Mouse (Mus musculus) limb, embryonic 10.5 days (tissue): Measurements from ENCODE around the gene Nr1i3. TPM values are rescaled to one million over a fixed set of nuclear protein-coding genes. Genes with fewer than 3 reads are reported as not detected.

Experiments
- DNase-seq: peaks from one replicate; pipeline ENCODE4 v3.0.0-alpha.2; 2017; ENCODE audit warnings: low spot score
- H3K27ac ChIP-seq: fragments of 300-500 bp; sonication (generic); 2 replicates; pipeline ENCODE4 v1.5.1; 2016; ENCODE audit warnings: mild to moderate bottlenecking
- H3K27me3 ChIP-seq: fragments of 300-500 bp; sonication (generic); 2 replicates; pipeline ENCODE4 v1.6.1; 2016; ENCODE audit warnings: low read depth, mild to moderate bottlenecking; ENCODE audit not compliant: poor library complexity, severe bottlenecking
- H3K36me3 ChIP-seq: fragments of 300-500 bp; sonication (generic); 2 replicates; pipeline ENCODE4 v1.6.1; 2016; ENCODE audit warnings: mild to moderate bottlenecking, moderate library complexity
- H3K4me1 ChIP-seq: fragments of 300-500 bp; sonication (generic); 2 replicates; pipeline ENCODE4 v1.6.1; 2016
- H3K4me3 ChIP-seq: fragments of 300-500 bp; sonication (generic); 2 replicates; pipeline ENCODE4 v1.5.1; 2016; ENCODE audit warnings: mild to moderate bottlenecking, moderate library complexity
- H3K9me3 ChIP-seq: fragments of 300-500 bp; sonication (generic); replicated peaks from 2 replicates; pipeline ENCODE4 v1.6.1; 2016; ENCODE audit warnings: mild to moderate bottlenecking
- WGBS: fragments of 180-500 bp; shearing (Covaris S2); methylation state at CpG from one replicate; pipeline ENCODE4 v1.1.7; 2016; 5-methylcytosine and 5-hydroxymethylcytosine counted together
- polyA plus RNA-seq: library from polyadenylated mRNA; unstranded; fragments of >200 nt; fragmentation: Nextera tagmentation; extraction: Ambion mirVana; gene quantifications from 2 replicates; pipeline ENCODE4 v1.2.1, GENCODE M21; 2016

Gene Nr1i3
- polyA plus RNA-seq, 1 experiment from 2014 or later, result 0.23 TPM

GRCm38 (mm10) chr1:171224857-171225256 is 11.1 kb downstream of the Nr1i3 start, which contains the start of gene Apoa2:
Gene Apoa2 (plus strand): TSS chr1:171225054.
- Histone ChIP-seq H3K9me3 (no peaks in the 10 kb centered on the region), H3K4me3 (no peak within 1 kb of the TSS), H3K36me3 (peaks cover 4% of the 10 kb centered on the region), H3K27me3 (no peaks in the 10 kb centered on the region), H3K27ac (peak within 1 kb of the TSS; percentile 25; the same call in 1 of the 2 replicates), H3K4me1 (peaks cover 32% of the 10 kb centered on the region)
- DNase-seq, result no peak
- 83% methylated on average over 5 of the region's 5 CpGs for whole genome bisulfite sequencing

GRCm38 (mm10) chr1:171226780-171227179 is 13.0 kb downstream of the Nr1i3 start:
- WGBS, result 57% methylated on average over 4 of the region's 4 CpGs
- no peak overlapping the region for H3K4me3 ChIP-seq
- no peak overlapping the region for H3K27ac ChIP-seq

GRCm38 (mm10) chr1:171227879-171228278 is 14.1 kb downstream of the Nr1i3 start:
- Histone ChIP-seq H3K4me1 (peaks cover 36% of the 10 kb centered on the region), H3K27me3 (no peaks in the 10 kb centered on the region), H3K4me3 (no peak overlapping the region), H3K27ac (no peak overlapping the region), H3K9me3 (no peaks in the 10 kb centered on the region), H3K36me3 (no peaks in the 10 kb centered on the region)
- no peak for DNase-seq
- 80% methylated on average over 1 of the region's 1 CpGs for WGBS

More at GRCm38 (mm10) chr1:171226780-171227179, 13.0 kb downstream of the Nr1i3 start:
- H3K4me1 ChIP-seq, result peaks cover 37% of the 10 kb centered on the region
- DNase-seq, result no peak
- no peaks in the 10 kb centered on the region for H3K27me3 ChIP-seq
- no peaks in the 10 kb centered on the region for H3K9me3 ChIP-seq
- no peaks in the 10 kb centered on the region for H3K36me3 ChIP-seq

GRCm38 (mm10) chr1:171229750-171230149 is 16.0 kb downstream of the Nr1i3 start:
- H3K27me3 ChIP-seq, result no peaks in the 10 kb centered on the region
- H3K4me1 ChIP-seq, result peaks cover 32% of the 10 kb centered on the region
- DNase-seq, result peak; percentile 44
- peak overlapping the region; percentile 85 for H3K27ac ChIP-seq
- H3K9me3 ChIP-seq, result no peaks in the 10 kb centered on the region
- H3K4me3 ChIP-seq, result 0 out of 2 replicates have a peak overlapping the region, but pooled peaks have one; percentile 4
- WGBS, result 47% methylated on average over 6 of the region's 6 CpGs
- H3K36me3 ChIP-seq, result peaks cover 16% of the 10 kb centered on the region

- DNase-seq, result peak; percentile 47
- 31% methylated on average over 3 of the region's 3 CpGs for WGBS
Measured at GRCm38 (mm10) chr1:171230215-171230614, 16.4 kb downstream of the Nr1i3 start.

GRCm38 (mm10) chr1:171231844-171232243 is 18.1 kb downstream of the Nr1i3 start:
- H3K4me3 ChIP-seq, result no peak overlapping the region
- peaks cover 37% of the 10 kb centered on the region for H3K36me3 ChIP-seq
- 77% methylated on average over 4 of the region's 4 CpGs for WGBS
- H3K27me3 ChIP-seq, result no peaks in the 10 kb centered on the region
- DNase-seq, result no peak
- no peaks in the 10 kb centered on the region for H3K9me3 ChIP-seq
- H3K4me1 ChIP-seq, result peaks cover 29% of the 10 kb centered on the region
- no peak overlapping the region for H3K27ac ChIP-seq

More at GRCm38 (mm10) chr1:171230215-171230614, 16.4 kb downstream of the Nr1i3 start:
- Histone ChIP-seq H3K9me3 (no peaks in the 10 kb centered on the region), H3K4me1 (peaks cover 29% of the 10 kb centered on the region), H3K4me3 (0 out of 2 replicates have a peak overlapping the region, but pooled peaks have one; percentile 4), H3K27me3 (no peaks in the 10 kb centered on the region), H3K36me3 (peaks cover 21% of the 10 kb centered on the region), H3K27ac (peak overlapping the region; percentile 85)

GRCm38 (mm10) chr1:171232348-171232747 is 18.6 kb downstream of the Nr1i3 start:
- peaks cover 42% of the 10 kb centered on the region for H3K36me3 ChIP-seq
- WGBS, result 87% methylated on average over 5 of the region's 5 CpGs

GRCm38 (mm10) chr1:171232800-171233730 is 19.3 kb downstream of the Nr1i3 start:
- Histone ChIP-seq H3K9me3 (no peaks in the 10 kb centered on the region), H3K4me1 (peaks cover 29% of the 10 kb centered on the region), H3K4me3 (no peak overlapping the region), H3K27ac (no peak overlapping the region), H3K36me3 (peaks cover 50% of the 10 kb centered on the region), H3K27me3 (no peaks in the 10 kb centered on the region)
- DNase-seq, result no peak
- 88% methylated on average over 12 of the region's 12 CpGs for WGBS

More at GRCm38 (mm10) chr1:171232348-171232747, 18.6 kb downstream of the Nr1i3 start:
- no peak for DNase-seq
- H3K27me3 ChIP-seq, result no peaks in the 10 kb centered on the region
- H3K9me3 ChIP-seq, result no peaks in the 10 kb centered on the region
- H3K27ac ChIP-seq, result no peak overlapping the region
- peaks cover 29% of the 10 kb centered on the region for H3K4me1 ChIP-seq
- H3K4me3 ChIP-seq, result no peak overlapping the region

- Histone ChIP-seq H3K4me3 (no peak within 1 kb of the TSS), H3K36me3 (peaks cover 60% of the 10 kb centered on the region), H3K9me3 (no peaks in the 10 kb centered on the region), H3K27me3 (no peaks in the 10 kb centered on the region), H3K4me1 (peaks cover 29% of the 10 kb centered on the region), H3K27ac (no peak within 1 kb of the TSS)
- WGBS, result 95% methylated on average over 14 of the region's 14 CpGs
- DNase-seq, result no peak
Measured at GRCm38 (mm10) chr1:171234126-171234525, 20.4 kb downstream of the Nr1i3 start, which contains the start of gene Fcer1g. Gene Fcer1g (minus strand): TSS chr1:171234365.

GRCm38 (mm10) chr1:171234538-171234937 is 20.8 kb downstream of the Nr1i3 start:
- no peak for DNase-seq
- WGBS, result 86% methylated on average over 4 of the region's 4 CpGs

GRCm38 (mm10) chr1:171235791-171236190 is 22.0 kb downstream of the Nr1i3 start:
- Histone ChIP-seq H3K27me3 (no peaks in the 10 kb centered on the region), H3K4me1 (peaks cover 13% of the 10 kb centered on the region), H3K9me3 (no peaks in the 10 kb centered on the region), H3K4me3 (no peak overlapping the region), H3K36me3 (peaks cover 77% of the 10 kb centered on the region), H3K27ac (no peak overlapping the region)
- DNase-seq, result no peak
- whole genome bisulfite sequencing, result 96% methylated on average over 4 of the region's 4 CpGs

More at GRCm38 (mm10) chr1:171234538-171234937, 20.8 kb downstream of the Nr1i3 start:
- no peaks in the 10 kb centered on the region for H3K27me3 ChIP-seq
- peaks cover 64% of the 10 kb centered on the region for H3K36me3 ChIP-seq
- no peaks in the 10 kb centered on the region for H3K9me3 ChIP-seq
- peaks cover 25% of the 10 kb centered on the region for H3K4me1 ChIP-seq
- H3K27ac ChIP-seq, result no peak overlapping the region
- no peak overlapping the region for H3K4me3 ChIP-seq

GRCm38 (mm10) chr1:171237438-171237837 is 23.7 kb downstream of the Nr1i3 start:
- Histone ChIP-seq H3K27ac (no peak overlapping the region), H3K9me3 (no peaks in the 10 kb centered on the region), H3K36me3 (peaks cover 93% of the 10 kb centered on the region), H3K4me1 (no peaks in the 10 kb centered on the region), H3K4me3 (no peak overlapping the region), H3K27me3 (no peaks in the 10 kb centered on the region)
- WGBS, result 89% methylated on average over 6 of the region's 6 CpGs
- DNase-seq, result no peak

GRCm38 (mm10) chr1:171238463-171238862 is 24.7 kb downstream of the Nr1i3 start:
- Histone ChIP-seq H3K27me3 (no peaks in the 10 kb centered on the region), H3K9me3 (no peaks in the 10 kb centered on the region), H3K36me3 (peaks cover 100% of the 10 kb centered on the region), H3K4me1 (no peaks in the 10 kb centered on the region), H3K4me3 (no peak overlapping the region), H3K27ac (no peak overlapping the region)
- 77% methylated on average over 14 of the region's 14 CpGs for WGBS
- peak; percentile 75 for DNase-seq
